Mouse (Mus musculus) lung, embryonic 15.5 days (tissue): ENCODE results near the gene Homez. TPM values are rescaled to one million over a fixed set of nuclear protein-coding genes. Genes with fewer than 3 reads are reported as not detected.

Source experiments
- ATAC-seq: fragments of 200-750 bp; cut with Nextera tagmentation; 2 replicates; pipeline ENCODE4 v1.8.0; 2017; ENCODE audit warnings: moderate number of reproducible peaks, borderline replicate concordance; ENCODE audit not compliant: low FRiP score, low TSS enrichment; ENCODE audit errors: extremely low read depth
- H3K27ac ChIP-seq: fragments of 300-500 bp; sonication (generic); 2 replicates; pipeline ENCODE4 v1.5.1; 2015; ENCODE audit warnings: moderate library complexity, mild to moderate bottlenecking, inconsistent platforms
- H3K27me3 ChIP-seq: fragments of 300-500 bp; sonication (generic); 2 replicates; pipeline ENCODE4 v1.6.1; 2015; ENCODE audit warnings: inconsistent platforms
- H3K36me3 ChIP-seq: fragments of 300-500 bp; sonication (generic); 2 replicates; pipeline ENCODE4 v1.6.1; 2015; ENCODE audit warnings: inconsistent platforms
- H3K4me1 ChIP-seq: fragments of 300-500 bp; sonication (generic); 2 replicates; pipeline ENCODE4 v1.6.1; 2015; ENCODE audit warnings: inconsistent platforms
- H3K4me2 ChIP-seq: fragments of 300-500 bp; sonication (generic); 2 replicates; pipeline ENCODE4 v1.6.1; 2015; ENCODE audit warnings: inconsistent platforms, mild to moderate bottlenecking, moderate library complexity
- H3K4me3 ChIP-seq: fragments of 300-500 bp; sonication (generic); 2 replicates; pipeline ENCODE4 v1.5.1; 2015; ENCODE audit warnings: mild to moderate bottlenecking, inconsistent platforms
- H3K9ac ChIP-seq: fragments of 300-500 bp; sonication (generic); 2 replicates; pipeline ENCODE4 v1.6.1; 2015; ENCODE audit warnings: inconsistent platforms
- H3K9me3 ChIP-seq: fragments of 300-500 bp; sonication (generic); 2 replicates; pipeline ENCODE4 v1.6.1; 2016; ENCODE audit warnings: inconsistent platforms
- WGBS: fragments of 180-500 bp; shearing (Covaris S2); methylation state at CpG from one replicate; pipeline ENCODE4 v1.1.7; 2015; 5-methylcytosine and 5-hydroxymethylcytosine counted together
- polyA plus RNA-seq: library from polyadenylated mRNA; unstranded; fragments of >200 nt; fragmentation: Nextera tagmentation; extraction: Ambion mirVana; gene quantifications from 2 replicates; pipeline ENCODE4 v1.2.1, GENCODE M21; 2015

Gene Homez
- polyA plus RNA-seq: 10.0 and 11.4 TPM in 2 replicates

GRCm38 (mm10) chr14:54870861-54871260 lies at the start of gene Homez:
Homez (minus strand) TSS chr14:54870961.
- WGBS: 89% methylated on average over 5 of the region's 5 CpGs
- no peaks in the 10 kb centered on the region for H3K9me3 ChIP-seq
- peaks cover 5% of the 10 kb centered on the region for H3K4me1 ChIP-seq
- no peak within 1 kb of the TSS for H3K9ac ChIP-seq
- ATAC-seq: no peak
- no peak within 1 kb of the TSS for H3K4me2 ChIP-seq
- no peaks in the 10 kb centered on the region for H3K36me3 ChIP-seq
- no peak within 1 kb of the TSS for H3K4me3 ChIP-seq
- H3K27ac ChIP-seq: no peak within 1 kb of the TSS
- H3K27me3 ChIP-seq: no peaks in the 10 kb centered on the region

- Histone ChIP-seq H3K4me2 (no peak overlapping the region), H3K36me3 (peaks cover 43% of the 10 kb centered on the region)
These were observed 49.4 kb upstream of the Homez start for GRCm38 (mm10) chr14:54920076-54920685.

GRCm38 (mm10) chr14:54913343-54913742 lies 42.6 kb upstream of the Homez start:
- Histone ChIP-seq H3K27me3 (no peaks in the 10 kb centered on the region), H3K27ac (peak overlapping the region; percentile 12; the same call in 1 of the 2 replicates), H3K36me3 (peaks cover 27% of the 10 kb centered on the region), H3K4me1 (peaks cover 14% of the 10 kb centered on the region), H3K4me2 (peak overlapping the region; percentile 100), H3K4me3 (peak overlapping the region; percentile 95), H3K9ac (peak overlapping the region; percentile 93), H3K9me3 (no peaks in the 10 kb centered on the region)
- ATAC-seq: no peak
- WGBS: 16% methylated on average over 10 of the region's 10 CpGs

More at GRCm38 (mm10) chr14:54920076-54920685, 49.4 kb upstream of the Homez start:
- no peak overlapping the region for H3K9ac ChIP-seq
- H3K9me3 ChIP-seq: no peaks in the 10 kb centered on the region
- H3K27me3 ChIP-seq: no peaks in the 10 kb centered on the region
- ATAC-seq: no peak
- no peak overlapping the region for H3K4me3 ChIP-seq
- no peak overlapping the region for H3K27ac ChIP-seq
- 85% methylated on average over 16 of the region's 16 CpGs for whole genome bisulfite sequencing
- H3K4me1 ChIP-seq: peaks cover 16% of the 10 kb centered on the region

GRCm38 (mm10) chr14:54912886-54913285 lies 42.1 kb upstream of the Homez start, which contains the start of gene Slc22a17:
Slc22a17 (minus strand) TSS chr14:54913132.
- peak; percentile 91 for ATAC-seq
- peak within 1 kb of the TSS; percentile 95 for H3K4me3 ChIP-seq
- H3K27me3 ChIP-seq: no peaks in the 10 kb centered on the region
- H3K27ac ChIP-seq: peak within 1 kb of the TSS; percentile 55
- H3K9me3 ChIP-seq: no peaks in the 10 kb centered on the region
- peaks cover 14% of the 10 kb centered on the region for H3K4me1 ChIP-seq
- peak within 1 kb of the TSS; percentile 100 for H3K4me2 ChIP-seq
- WGBS: under 1% methylated on average over 27 of the region's 28 CpGs
- peak within 1 kb of the TSS; percentile 93 for H3K9ac ChIP-seq
- H3K36me3 ChIP-seq: peaks cover 28% of the 10 kb centered on the region

- Histone ChIP-seq H3K9me3 (no peaks in the 10 kb centered on the region), H3K27me3 (no peaks in the 10 kb centered on the region), H3K4me1 (peaks cover 14% of the 10 kb centered on the region), H3K4me3 (peak overlapping the region; percentile 95), H3K27ac (peak overlapping the region; percentile 55), H3K36me3 (peaks cover 29% of the 10 kb centered on the region), H3K9ac (peak overlapping the region; percentile 93), H3K4me2 (peak overlapping the region; percentile 100)
- WGBS: 1% methylated on average over 60 of the region's 69 CpGs
- peak; percentile 56 for ATAC-seq
These were observed 41.5 kb upstream of the Homez start for GRCm38 (mm10) chr14:54912109-54912850.

GRCm38 (mm10) chr14:54908682-54909081 lies 37.9 kb upstream of the Homez start:
- Histone ChIP-seq H3K9me3 (no peaks in the 10 kb centered on the region), H3K9ac (no peak overlapping the region), H3K4me3 (no peak overlapping the region), H3K36me3 (peaks cover 27% of the 10 kb centered on the region), H3K4me1 (peaks cover 13% of the 10 kb centered on the region), H3K27me3 (no peaks in the 10 kb centered on the region), H3K4me2 (no peak overlapping the region), H3K27ac (no peak overlapping the region)
- WGBS: 72% methylated on average over 7 of the region's 7 CpGs
- ATAC-seq: no peak

GRCm38 (mm10) chr14:54903641-54904040 lies 32.9 kb upstream of the Homez start:
- no peaks in the 10 kb centered on the region for H3K9me3 ChIP-seq
- no peak overlapping the region for H3K4me3 ChIP-seq
- ATAC-seq: no peak
- WGBS: 89% methylated on average over 4 of the region's 4 CpGs
- H3K27me3 ChIP-seq: no peaks in the 10 kb centered on the region
- no peak overlapping the region for H3K9ac ChIP-seq
- peaks cover 27% of the 10 kb centered on the region for H3K36me3 ChIP-seq
- 0 out of 2 replicates have a peak, but pooled peaks cover 3% of the 10 kb centered on the region for H3K4me1 ChIP-seq
- H3K27ac ChIP-seq: no peak overlapping the region
- no peak overlapping the region for H3K4me2 ChIP-seq

GRCm38 (mm10) chr14:54900383-54900782 lies 29.6 kb upstream of the Homez start:
- 1% methylated on average over 3 of the region's 3 CpGs for WGBS
- H3K27ac ChIP-seq: no peak overlapping the region

GRCm38 (mm10) chr14:54897445-54897844 lies 26.7 kb upstream of the Homez start:
- H3K9ac ChIP-seq: no peak overlapping the region
- WGBS: 47% methylated on average over 2 of the region's 2 CpGs
- H3K27ac ChIP-seq: no peak overlapping the region
- no peak overlapping the region for H3K4me2 ChIP-seq
- H3K4me3 ChIP-seq: no peak overlapping the region
- H3K36me3 ChIP-seq: peaks cover 40% of the 10 kb centered on the region
- peaks cover 14% of the 10 kb centered on the region for H3K4me1 ChIP-seq
- no peaks in the 10 kb centered on the region for H3K27me3 ChIP-seq
- no peak for ATAC-seq
- H3K9me3 ChIP-seq: no peaks in the 10 kb centered on the region

More at GRCm38 (mm10) chr14:54900383-54900782, 29.6 kb upstream of the Homez start:
- H3K9me3 ChIP-seq: no peaks in the 10 kb centered on the region
- no peak overlapping the region for H3K4me2 ChIP-seq
- no peaks in the 10 kb centered on the region for H3K27me3 ChIP-seq
- H3K4me3 ChIP-seq: no peak overlapping the region
- peaks cover 40% of the 10 kb centered on the region for H3K36me3 ChIP-seq
- H3K9ac ChIP-seq: no peak overlapping the region
- peak; percentile 41; the same call in 1 of the 2 replicates for ATAC-seq
- peaks cover 7% of the 10 kb centered on the region for H3K4me1 ChIP-seq

GRCm38 (mm10) chr14:54894296-54895151 lies 23.8 kb upstream of the Homez start:
- peak overlapping the region; percentile 61 for H3K4me2 ChIP-seq
- H3K9ac ChIP-seq: peak overlapping the region; percentile 97
- H3K27me3 ChIP-seq: no peaks in the 10 kb centered on the region
- H3K36me3 ChIP-seq: peaks cover 40% of the 10 kb centered on the region
- H3K4me1 ChIP-seq: peaks cover 12% of the 10 kb centered on the region
- no peaks in the 10 kb centered on the region for H3K9me3 ChIP-seq
- WGBS: under 1% methylated on average over 41 of the region's 54 CpGs
- H3K4me3 ChIP-seq: peak overlapping the region; percentile 97
- peak; percentile 73 for ATAC-seq
- H3K27ac ChIP-seq: peak overlapping the region; percentile 95

GRCm38 (mm10) chr14:54893651-54894181 lies 23.0 kb upstream of the Homez start:
- H3K4me3 ChIP-seq: peak overlapping the region; percentile 97
- H3K27me3 ChIP-seq: no peaks in the 10 kb centered on the region
- H3K27ac ChIP-seq: peak overlapping the region; percentile 95
- H3K4me1 ChIP-seq: peaks cover 12% of the 10 kb centered on the region
- WGBS: under 1% methylated on average over 38 of the region's 38 CpGs
- H3K9ac ChIP-seq: peak overlapping the region; percentile 97
- peak overlapping the region; percentile 48 for H3K4me2 ChIP-seq
- peak; percentile 99 for ATAC-seq
- H3K36me3 ChIP-seq: peaks cover 33% of the 10 kb centered on the region
- no peaks in the 10 kb centered on the region for H3K9me3 ChIP-seq
